Mouse (Mus musculus) myocyte (in vitro differentiated cells): Measurements from ENCODE around the gene Tuba1b.

Experiments used
- POLR2AphosphoS2 ChIP-seq: IDR thresholded peaks from one replicate; pipeline ENCODE4 v1.6.1; 2011; ENCODE audit warnings: low read depth, control low read depth; ENCODE audit not compliant: insufficient read length
- TCF3 ChIP-seq: IDR thresholded peaks from one replicate; pipeline ENCODE4 v1.6.1; 2011; ENCODE audit warnings: low read depth, control low read depth; ENCODE audit not compliant: insufficient read length

DNA sequence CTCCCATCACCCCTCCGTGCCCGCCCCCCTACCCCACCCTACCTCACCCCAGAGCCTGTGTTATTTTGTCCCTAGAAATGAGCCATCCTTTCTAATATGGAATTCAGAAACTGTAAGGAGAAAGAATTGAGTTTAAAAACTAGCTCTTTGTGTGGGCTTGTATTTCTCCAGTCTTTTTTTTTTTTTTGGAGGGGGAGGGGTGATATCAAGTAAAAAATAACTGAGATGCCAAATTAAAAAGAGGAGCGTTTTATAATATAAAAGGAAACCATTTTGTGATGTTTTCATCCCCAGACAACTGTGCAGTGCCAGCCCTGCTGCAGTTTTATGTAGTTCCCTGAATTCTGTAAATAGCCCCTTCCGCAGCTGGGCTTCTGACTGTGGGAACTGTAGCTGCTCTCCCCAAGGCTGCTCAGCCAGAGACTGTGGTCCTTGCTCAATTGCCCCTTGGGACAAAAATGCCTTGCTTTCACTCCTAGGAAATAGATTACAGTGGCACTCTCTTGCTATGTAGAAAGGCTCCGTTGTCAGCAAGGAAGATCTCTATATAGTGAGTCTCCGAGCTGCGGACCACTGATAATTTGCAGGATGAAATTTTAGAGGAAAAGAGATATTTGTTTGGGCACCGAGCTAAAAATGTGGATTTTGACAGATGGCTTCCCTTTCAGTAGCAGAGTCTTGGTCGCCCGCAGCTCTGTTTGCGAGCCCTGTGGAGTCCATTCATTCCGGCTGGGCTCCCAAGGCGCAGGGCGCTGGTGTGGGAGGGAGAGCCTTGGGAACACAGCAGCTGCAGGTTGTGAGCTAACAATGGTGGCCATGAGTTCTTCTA, 20.3 kb upstream of the Tuba1b start:
- no peak for TF ChIP-seq TCF3
- TF ChIP-seq POLR2AphosphoS2, result no peak
